Mouse (Mus musculus) right cerebral cortex, adult 2 months (tissue): ENCODE measurements around the gene Krt8.

Source experiments
- DNase-seq, 2 experiments: peaks; one replicate each; pipeline ENCODE4 v3.0.0; 2021 to 2022; ENCODE audit warnings: low spot score in 2 of 2

The Krt8 gene

GRCm38 (mm10) chr15:102004189-102004588, at the start of gene Krt8:
TSS of gene Krt8 (minus strand) at chr15:102004482.
- no peak for DNase-seq

- peak; percentile 48 to 57 for DNase-seq
These were observed 47.8 kb upstream of the Krt8 start for GRCm38 (mm10) chr15:102051920-102052683.

GRCm38 (mm10) chr15:102049871-102050270, 45.6 kb upstream of the Krt8 start:
- DNase-seq: no peak

- DNase-seq: no peak
These were observed 43.7 kb upstream of the Krt8 start for GRCm38 (mm10) chr15:102048006-102048405.

GRCm38 (mm10) chr15:102045691-102046090, 41.4 kb upstream of the Krt8 start:
- DNase-seq: no peak

GRCm38 (mm10) chr15:102044745-102045144, 40.5 kb upstream of the Krt8 start:
- no peak for DNase-seq

GRCm38 (mm10) chr15:102041951-102042350, 37.7 kb upstream of the Krt8 start:
- DNase-seq: no peak

GRCm38 (mm10) chr15:102040277-102040676, 36.0 kb upstream of the Krt8 start:
- DNase-seq: no peak

- DNase-seq: no peak
These were observed 30.1 kb upstream of the Krt8 start for GRCm38 (mm10) chr15:102034121-102035053.

GRCm38 (mm10) chr15:102028040-102028439, 23.8 kb upstream of the Krt8 start, which contains the start of gene Krt18:
TSS of gene Krt18 (plus strand) at chr15:102028180.
- no peak for DNase-seq

GRCm38 (mm10) chr15:102026430-102026829, 22.1 kb upstream of the Krt8 start:
- DNase-seq: no peak

GRCm38 (mm10) chr15:102025136-102025872, 21.0 kb upstream of the Krt8 start:
- no peak for DNase-seq

- DNase-seq: no peak
These were observed 19.6 kb upstream of the Krt8 start for GRCm38 (mm10) chr15:102023888-102024287.

GRCm38 (mm10) chr15:102022481-102022880, 18.2 kb upstream of the Krt8 start:
- DNase-seq: no peak

- no peak for DNase-seq
These were observed 13.7 kb upstream of the Krt8 start for GRCm38 (mm10) chr15:102017918-102018463.

GRCm38 (mm10) chr15:102016787-102017186, 12.5 kb upstream of the Krt8 start:
- no peak for DNase-seq

- DNase-seq: no peak
These were observed 11.8 kb upstream of the Krt8 start for GRCm38 (mm10) chr15:102016096-102016495.

- DNase-seq: no peak
These were observed 10.6 kb upstream of the Krt8 start for GRCm38 (mm10) chr15:102014848-102015247.

- DNase-seq: peak in 1 of 2 experiments; percentile 21
These were observed 9.4 kb upstream of the Krt8 start for GRCm38 (mm10) chr15:102013651-102014050.

- DNase-seq: no peak
These were observed 8.0 kb upstream of the Krt8 start for GRCm38 (mm10) chr15:102012260-102012765.

GRCm38 (mm10) chr15:102010569-102011245, 6.4 kb upstream of the Krt8 start:
- no peak for DNase-seq
